Mouse (Mus musculus) frontal cortex, postnatal 10 days (tissue): ENCODE results near the gene Cst9.

ENCODE experiments used
- DNase-seq, 2 experiments: peaks; one replicate each; pipeline ENCODE4 v3.0.0; 2022; ENCODE audit warnings: low spot score in 2 of 2, mixed read lengths in 1 of 2

Cst9 gene

GRCm38 (mm10) chr2:148877016-148877770 lies 42.2 kb downstream of the Cst9 start:
- DNase-seq = no peak

- no peak for DNase-seq
These were observed 43.7 kb downstream of the Cst9 start for GRCm38 (mm10) chr2:148878641-148879130.

GRCm38 (mm10) chr2:148879199-148879598 lies 44.3 kb downstream of the Cst9 start:
- no peak for DNase-seq

- DNase-seq = no peak
These were observed 49.8 kb downstream of the Cst9 start for GRCm38 (mm10) chr2:148884738-148885137.
